Mouse (Mus musculus): ENCODE measurements around the gene Nrp2. TPM values are rescaled to one million over a fixed set of nuclear protein-coding genes. Genes with fewer than 3 reads are reported as not detected.

Gene Nrp2
- total and polyA plus RNA-seq, 2 experiments from 2014 or later = 31.6 to 120 TPM

GRCm38 (mm10) chr1:62820170-62820569 lies 117.1 kb downstream of the Nrp2 start:
- Histone ChIP-seq H3K36me3 (ENCODE audit: insufficient read depth) (0 out of 2 replicates have a peak, but pooled peaks cover 3% of the 10 kb centered on the region), H3K4me3 (ENCODE audit: low read depth, low read length) (no peak overlapping the region), H3K27ac (ENCODE audit: low read depth, low read length) (no peak overlapping the region), H3K27me3 (ENCODE audit: insufficient read depth, low read length) (no peaks in the 10 kb centered on the region), H3K4me2 (ENCODE audit: low read depth) (no peak overlapping the region), H3K9me3 (ENCODE audit: low read length) (no peaks in the 10 kb centered on the region), H3K4me1 (ENCODE audit: insufficient read depth) (no peaks in the 10 kb centered on the region), H3K9ac (no peak overlapping the region)
- peak; percentile 61 for TF ChIP-seq CTCF (IDR thresholded peaks at IDR 0.05; ENCODE audit: low read depth)
- DNase-seq (peak; percentile 40), ATAC-seq (no peak)
- 81% methylated on average over 3 of the region's 3 CpGs for WGBS

- no peaks in the 10 kb centered on the region for H3K4me1 ChIP-seq (ENCODE audit: insufficient read depth)
- no peak for DNase-seq
- TF ChIP-seq CTCF (IDR thresholded peaks at IDR 0.05; ENCODE audit: low read depth) = no peak
- no peak overlapping the region for H3K4me2 ChIP-seq (ENCODE audit: low read depth)
- no peaks in the 10 kb centered on the region for H3K9me3 ChIP-seq (ENCODE audit: low read length)
- ATAC-seq = no peak
- no peak overlapping the region for H3K27ac ChIP-seq (ENCODE audit: low read depth, low read length)
- WGBS = 59% methylated on average over 10 of the region's 10 CpGs
- no peak overlapping the region for H3K9ac ChIP-seq
- H3K4me3 ChIP-seq (ENCODE audit: low read depth, low read length) = no peak overlapping the region
- no peaks in the 10 kb centered on the region for H3K27me3 ChIP-seq (ENCODE audit: insufficient read depth, low read length)
- H3K36me3 ChIP-seq (ENCODE audit: insufficient read depth) = no peaks in the 10 kb centered on the region
These were observed 118.7 kb downstream of the Nrp2 start for GRCm38 (mm10) chr1:62821509-62822398.

GRCm38 (mm10) chr1:62823549-62824195 lies 120.6 kb downstream of the Nrp2 start:
- Histone ChIP-seq H3K27me3 (ENCODE audit: insufficient read depth, low read length) (no peaks in the 10 kb centered on the region), H3K4me3 (ENCODE audit: low read depth, low read length) (no peak overlapping the region), H3K9me3 (ENCODE audit: low read length) (no peaks in the 10 kb centered on the region), H3K36me3 (ENCODE audit: insufficient read depth) (no peaks in the 10 kb centered on the region), H3K27ac (ENCODE audit: low read depth, low read length) (no peak overlapping the region), H3K9ac (no peak overlapping the region), H3K4me2 (ENCODE audit: low read depth) (no peak overlapping the region), H3K4me1 (ENCODE audit: insufficient read depth) (0 out of 2 replicates have a peak, but pooled peaks cover 3% of the 10 kb centered on the region)
- DNase-seq = no peak
- ATAC-seq = no peak
- whole genome bisulfite sequencing = 80% methylated on average over 6 of the region's 6 CpGs
- TF ChIP-seq CTCF (IDR thresholded peaks at IDR 0.05; ENCODE audit: low read depth) = no peak

- H3K9me3 ChIP-seq (ENCODE audit: low read length) = no peaks in the 10 kb centered on the region
- WGBS = 81% methylated on average over 17 of the region's 17 CpGs
- no peak overlapping the region for H3K27ac ChIP-seq (ENCODE audit: low read depth, low read length)
- ATAC-seq = no peak
- H3K36me3 ChIP-seq (ENCODE audit: insufficient read depth) = no peaks in the 10 kb centered on the region
- no peak overlapping the region for H3K4me3 ChIP-seq (ENCODE audit: low read depth, low read length)
- 0 out of 2 replicates have a peak, but pooled peaks cover 3% of the 10 kb centered on the region for H3K4me1 ChIP-seq (ENCODE audit: insufficient read depth)
- H3K4me2 ChIP-seq (ENCODE audit: low read depth) = no peak overlapping the region
- no peak overlapping the region for H3K9ac ChIP-seq
- TF ChIP-seq CTCF (IDR thresholded peaks at IDR 0.05; ENCODE audit: low read depth) = no peak
- no peak for DNase-seq
- no peaks in the 10 kb centered on the region for H3K27me3 ChIP-seq (ENCODE audit: insufficient read depth, low read length)
These were observed 123.0 kb downstream of the Nrp2 start for GRCm38 (mm10) chr1:62825822-62826765.

- 57% methylated on average over 10 of the region's 10 CpGs for WGBS
- no peaks in the 10 kb centered on the region for H3K36me3 ChIP-seq (ENCODE audit: insufficient read depth)
- no peak for ATAC-seq
- TF ChIP-seq CTCF (IDR thresholded peaks at IDR 0.05; ENCODE audit: low read depth) = no peak
- H3K4me3 ChIP-seq (ENCODE audit: low read depth, low read length) = no peak overlapping the region
- H3K9ac ChIP-seq = no peak overlapping the region
- DNase-seq = no peak
- no peak overlapping the region for H3K27ac ChIP-seq (ENCODE audit: low read depth, low read length)
- no peaks in the 10 kb centered on the region for H3K9me3 ChIP-seq (ENCODE audit: low read length)
- no peak overlapping the region for H3K4me2 ChIP-seq (ENCODE audit: low read depth)
- 0 out of 2 replicates have a peak, but pooled peaks cover 3% of the 10 kb centered on the region for H3K4me1 ChIP-seq (ENCODE audit: insufficient read depth)
- H3K27me3 ChIP-seq (ENCODE audit: insufficient read depth, low read length) = no peaks in the 10 kb centered on the region
These were observed 124.2 kb downstream of the Nrp2 start for GRCm38 (mm10) chr1:62827316-62827715.

- Histone ChIP-seq H3K27me3 (ENCODE audit: insufficient read depth, low read length) (no peaks in the 10 kb centered on the region), H3K9ac (no peak overlapping the region), H3K9me3 (ENCODE audit: low read length) (no peaks in the 10 kb centered on the region), H3K27ac (ENCODE audit: low read depth, low read length) (no peak overlapping the region), H3K4me3 (ENCODE audit: low read depth, low read length) (no peak overlapping the region), H3K4me1 (ENCODE audit: insufficient read depth) (0 out of 2 replicates have a peak, but pooled peaks cover 3% of the 10 kb centered on the region), H3K36me3 (ENCODE audit: insufficient read depth) (no peaks in the 10 kb centered on the region), H3K4me2 (ENCODE audit: low read depth) (no peak overlapping the region)
- WGBS = 76% methylated on average over 4 of the region's 4 CpGs
- no peak for TF ChIP-seq CTCF (IDR thresholded peaks at IDR 0.05; ENCODE audit: low read depth)
- ATAC-seq (no peak), DNase-seq (no peak)
These were observed 125.1 kb downstream of the Nrp2 start for GRCm38 (mm10) chr1:62828156-62828555.

All from forebrain, postnatal 0 days (tissue).